ENCODE assay signal across 9 mouse cellular contexts in the genomic region with DNA sequence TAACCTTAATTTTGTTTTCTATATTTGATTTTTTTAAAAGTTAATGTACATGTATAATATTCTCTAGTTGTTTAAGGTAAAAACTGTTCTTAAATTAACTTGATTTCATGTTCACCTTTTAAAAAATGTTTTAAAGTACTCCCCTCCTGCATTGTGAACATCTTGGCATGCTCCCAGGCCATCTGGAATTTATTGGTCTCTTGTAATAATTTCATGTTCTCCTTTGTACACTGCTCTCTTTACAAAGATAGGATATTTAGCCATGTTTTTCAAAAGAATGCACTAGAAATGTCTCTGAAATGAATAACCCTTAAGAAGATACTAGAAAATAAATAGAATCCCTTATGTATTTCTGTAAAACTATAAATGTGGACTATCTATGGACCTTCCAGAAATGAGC. TPM values are rescaled to one million over a fixed set of nuclear protein-coding genes. Genes with fewer than 3 reads are reported as not detected.
DNase-seq lines count a peak whose midpoint lies in the region; ATAC-seq lines count a peak whose summit lies in the region.
"Had no signal": no experiment of that assay in that cellular context is flagged by ENCODE, and none has a peak within 500 bp of the region (broad histone marks: within the 10 kb centered on the region; RNA-seq: fewer than 3 reads in every experiment).

No protein-coding gene starts in this region.

- peak overlapping the region; percentile 45 for H3K4me3 ChIP-seq in kidney, embryonic 14.5 days (ENCODE audit: low read length)
- peak overlapping the region; percentile 50 for H3K4me3 ChIP-seq in limb, embryonic 15.5 days

- no peaks in the 10 kb centered on the region for H3K9me3 ChIP-seq in kidney, embryonic 14.5 days (ENCODE audit: control insufficient read depth, low read length)
- no peaks in the 10 kb centered on the region for H3K9me3 ChIP-seq in limb, embryonic 15.5 days

- no peaks in the 10 kb centered on the region for H3K4me1 ChIP-seq in kidney, embryonic 14.5 days (ENCODE audit: control insufficient read depth, insufficient read depth, low read length)
- 0 out of 2 replicates have a peak, but pooled peaks cover 5% of the 10 kb centered on the region for H3K4me1 ChIP-seq in limb, embryonic 15.5 days

- no peak for DNase-seq in kidney, adult 11 months
- peak; percentile 83 for DNase-seq in adipocyte (ENCODE audit: low spot score)
- peak; percentile 53 for DNase-seq in gastrocnemius, postnatal 10 days
- DNase-seq in thymus, postnatal 14 days: no peak
- DNase-seq in right cerebral cortex, adult 2 months (ENCODE audit: low spot score in 2 of 2): no peak
- no peak for DNase-seq in cerebellum, postnatal 36 days
- DNase-seq: thymus, adult 18-20 months had no signal

- ATAC-seq in kidney, embryonic 14.5 days (ENCODE audit: low FRiP score, low TSS enrichment): no peak
- ATAC-seq in limb, embryonic 15.5 days (ENCODE audit: insufficient number of reproducible peaks, low FRiP score, low TSS enrichment, low read depth): no peak

- H3K27ac ChIP-seq in kidney, embryonic 14.5 days (ENCODE audit: low read depth, low read length): peak overlapping the region; percentile 55; the same call in 1 of the 2 replicates
- peak overlapping the region; percentile 95 for H3K27ac ChIP-seq in limb, embryonic 15.5 days

- H3K27me3 ChIP-seq in kidney, embryonic 14.5 days (ENCODE audit: control insufficient read depth, insufficient read depth, low read length): no peaks in the 10 kb centered on the region
- no peaks in the 10 kb centered on the region for H3K27me3 ChIP-seq in limb, embryonic 15.5 days

- no peaks in the 10 kb centered on the region for H3K36me3 ChIP-seq in kidney, embryonic 14.5 days (ENCODE audit: control insufficient read depth, insufficient read depth, low read length)
- H3K36me3 ChIP-seq in limb, embryonic 15.5 days: no peaks in the 10 kb centered on the region

- peak overlapping the region; percentile 1; the same call in 1 of the 2 replicates for H3K4me2 ChIP-seq in kidney, embryonic 14.5 days (replicated peaks; ENCODE audit: low read depth, low read length)
- peak overlapping the region; percentile 43 for H3K4me2 ChIP-seq in limb, embryonic 15.5 days

- peak overlapping the region; percentile 54 for H3K9ac ChIP-seq in kidney, embryonic 14.5 days (ENCODE audit: low read depth, low read length)
- H3K9ac ChIP-seq in limb, embryonic 15.5 days: peak overlapping the region; percentile 37; the same call in 1 of the 2 replicates

RNA-seq across cellular contexts. Expression of gene Col3a1, which starts 0.6 kb away (rescaled TPM):
- 455 and 575 TPM in 2 replicates for polyA plus RNA-seq in kidney, embryonic 14.5 days (2014; fragmentation: Nextera tagmentation; extraction: Ambion mirVana)
- 1,000 to 10,000 TPM; 2,839 to 3,651 TPM for total RNA-seq in gastrocnemius, postnatal 10 days (2021)
- 3,320 and 3,762 TPM in 2 replicates for polyA plus RNA-seq in limb, embryonic 15.5 days (2015; fragmentation: Nextera tagmentation; extraction: Ambion mirVana)

Comparison
In these comparisons a context has a peak if more than half of its experiments do, and no peak if none do; other contexts are left out.
1. DNase-seq: peak in adipocyte (single experiment) and gastrocnemius, postnatal 10 days (single experiment); none in kidney, adult 11 months (single experiment), thymus, postnatal 14 days (single experiment), right cerebral cortex, adult 2 months (0 of 2) and cerebellum, postnatal 36 days (0 of 2).